Mouse (Mus musculus) ES-E14 (cell line): ENCODE results near the gene Gabrb2.

Experiments
- CHD2 ChIP-seq: IDR thresholded peaks from 2 replicates; pipeline ENCODE4 v1.6.1; 2014; ENCODE audit warnings: mild to moderate bottlenecking, low read depth, low read length, inconsistent platforms
- HCFC1 ChIP-seq: IDR thresholded peaks from 2 replicates; pipeline ENCODE4 v1.6.1; 2012; ENCODE audit warnings: low read length, inconsistent platforms, borderline replicate concordance; ENCODE audit not compliant: insufficient read depth
- MAFK ChIP-seq: IDR thresholded peaks from 2 replicates; pipeline ENCODE4 v1.6.1; 2014; ENCODE audit warnings: mild to moderate bottlenecking, low read depth, low read length, inconsistent platforms; ENCODE audit not compliant: insufficient read depth
- ZNF384 ChIP-seq: IDR thresholded peaks from 2 replicates; pipeline ENCODE4 v1.6.1; 2012; ENCODE audit warnings: low read depth, low read length, inconsistent platforms

DNA sequence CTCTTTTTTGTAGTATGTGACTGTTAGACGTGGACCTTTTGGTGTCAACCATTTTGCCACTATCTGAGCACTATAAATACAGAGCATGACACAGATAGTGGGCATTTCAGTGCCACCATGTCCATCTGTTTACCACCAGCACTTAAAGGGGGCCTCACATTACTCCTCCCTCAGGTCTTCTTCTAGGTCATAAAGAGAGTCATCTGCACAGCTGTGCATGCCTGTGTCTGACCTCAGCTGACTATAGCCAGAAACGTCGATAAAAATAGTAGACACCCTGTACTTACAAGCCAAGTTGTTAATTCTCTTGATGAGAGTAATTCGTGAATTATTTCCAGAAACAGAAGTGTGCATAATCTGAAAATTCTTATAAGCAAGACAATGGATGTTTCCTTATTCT, 29.4 kb downstream of the Gabrb2 start:
- TF ChIP-seq MAFK (no peak), HCFC1 (no peak), CHD2 (no peak), ZNF384 (no peak)
